10 mouse cellular contexts compared by ENCODE assay signal in the genomic region with DNA sequence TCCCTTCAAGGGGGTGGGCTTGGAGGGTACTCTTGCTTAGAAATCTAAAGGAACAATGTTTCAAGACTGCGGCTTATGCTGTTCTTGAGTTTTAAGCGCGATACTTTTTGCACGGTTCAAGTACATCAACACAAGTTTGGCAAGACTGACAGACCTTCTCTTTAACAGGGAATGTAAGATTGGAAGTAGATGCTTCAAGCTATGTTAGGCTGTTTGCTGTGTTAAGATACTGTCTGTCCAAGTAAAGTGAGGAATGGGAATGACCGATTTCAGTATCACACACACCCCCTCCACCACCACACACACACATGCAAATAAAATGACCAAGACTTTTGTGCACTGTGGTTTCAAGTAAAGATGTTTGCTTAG. TPM values are rescaled to one million over a fixed set of nuclear protein-coding genes. Genes with fewer than 3 reads are reported as not detected.
DNase-seq lines count a peak whose midpoint lies in the region; ATAC-seq and TF ChIP-seq lines count a peak whose summit lies in the region.
"Had no signal": no experiment of that assay in that cellular context is flagged by ENCODE, and none has a peak within 500 bp of the region (broad histone marks: within the 10 kb centered on the region; RNA-seq: fewer than 3 reads in every experiment).

No protein-coding gene starts in this region.

- TF ChIP-seq CTCF in E14TG2a.4 (conservative IDR thresholded peaks at IDR 0.05; ENCODE audit: low read length), result no peak; the same call in 1 of the 2 replicates
- no peak for TF ChIP-seq CTCF in forebrain, postnatal 0 days (IDR thresholded peaks at IDR 0.05; ENCODE audit: low read depth)

- H3K9ac ChIP-seq in forebrain, postnatal 0 days, result peak overlapping the region; percentile 84
- no peak overlapping the region for H3K9ac ChIP-seq in liver, embryonic 15.5 days

- peak overlapping the region; percentile 72 for H3K4me3 ChIP-seq in heart, embryonic 10.5 days
- peak overlapping the region; percentile 82 for H3K4me3 ChIP-seq in E14TG2a.4 (replicated peaks; ENCODE audit: low read length)
- H3K4me3 ChIP-seq in forebrain, postnatal 0 days (ENCODE audit: low read depth, low read length), result peak overlapping the region; percentile 86
- peak overlapping the region; percentile 53 for H3K4me3 ChIP-seq in liver, embryonic 15.5 days (replicated peaks)

- DNase-seq in heart, embryonic 10.5 days (ENCODE audit: low spot score), result no peak
- DNase-seq in heart, adult 9 months (ENCODE audit: low spot score in 2 of 2), result no peak
- DNase-seq in forebrain, postnatal 0 days, result no peak
- no peak for DNase-seq in right cerebral cortex, postnatal 10 days (ENCODE audit: low spot score in 2 of 2)
- DNase-seq in thymus, postnatal 36 days, result no peak

- H3K4me2 ChIP-seq in forebrain, postnatal 0 days (ENCODE audit: low read depth), result peak overlapping the region; percentile 71
- peak overlapping the region; percentile 69 for H3K4me2 ChIP-seq in liver, embryonic 15.5 days

- no peak; the same call in 1 of the 2 replicates for ATAC-seq in forebrain, postnatal 0 days
- ATAC-seq in liver, embryonic 15.5 days (ENCODE audit: insufficient read depth), result no peak
- no peak for ATAC-seq in granulocyte monocyte progenitor cell, adult 5-6 weeks (replicated peaks; ENCODE audit: poor library complexity, severe bottlenecking)

- H3K9me3 ChIP-seq in heart, embryonic 10.5 days, result no peaks in the 10 kb centered on the region
- H3K9me3 ChIP-seq in E14TG2a.4 (ENCODE audit: low read length), result no peaks in the 10 kb centered on the region
- H3K9me3 ChIP-seq in forebrain, postnatal 0 days (ENCODE audit: low read length), result no peaks in the 10 kb centered on the region
- no peaks in the 10 kb centered on the region for H3K9me3 ChIP-seq in liver, embryonic 15.5 days (replicated peaks)

- peak overlapping the region; percentile 94 for H3K27ac ChIP-seq in heart, embryonic 10.5 days
- H3K27ac ChIP-seq in forebrain, postnatal 0 days (ENCODE audit: low read depth, low read length), result peak overlapping the region; percentile 81; the same call in 1 of the 2 replicates
- no peak overlapping the region for H3K27ac ChIP-seq in liver, embryonic 15.5 days (replicated peaks)

- no peaks in the 10 kb centered on the region for H3K27me3 ChIP-seq in heart, embryonic 10.5 days (ENCODE audit: insufficient read depth, poor library complexity, severe bottlenecking)
- H3K27me3 ChIP-seq in E14TG2a.4 (ENCODE audit: insufficient read depth, low read length), result peaks cover 8% of the 10 kb centered on the region; the same call in 1 of the 2 replicates
- H3K27me3 ChIP-seq in forebrain, postnatal 0 days (ENCODE audit: insufficient read depth, low read length), result no peaks in the 10 kb centered on the region
- peaks cover 25% of the 10 kb centered on the region for H3K27me3 ChIP-seq in liver, embryonic 15.5 days

- no peaks in the 10 kb centered on the region for H3K36me3 ChIP-seq in heart, embryonic 10.5 days
- H3K36me3 ChIP-seq in E14TG2a.4 (ENCODE audit: insufficient read depth, low read length), result no peaks in the 10 kb centered on the region
- no peaks in the 10 kb centered on the region for H3K36me3 ChIP-seq in forebrain, postnatal 0 days (ENCODE audit: insufficient read depth)
- no peaks in the 10 kb centered on the region for H3K36me3 ChIP-seq in liver, embryonic 15.5 days (replicated peaks)

- 7% methylated on average over 5 of the region's 5 CpGs for WGBS in heart, embryonic 10.5 days
- WGBS in forebrain, postnatal 0 days, result 7% methylated on average over 5 of the region's 5 CpGs
- whole genome bisulfite sequencing in liver, embryonic 15.5 days (ENCODE audit: insufficient replicate concordance), result 5% methylated on average over 5 of the region's 5 CpGs

- H3K4me1 ChIP-seq in heart, embryonic 10.5 days, result no peaks in the 10 kb centered on the region
- peaks cover 13% of the 10 kb centered on the region for H3K4me1 ChIP-seq in E14TG2a.4 (replicated peaks; ENCODE audit: low read depth, low read length)
- peaks cover 6% of the 10 kb centered on the region; the same call in 1 of the 2 replicates for H3K4me1 ChIP-seq in forebrain, postnatal 0 days (ENCODE audit: insufficient read depth)
- no peaks in the 10 kb centered on the region for H3K4me1 ChIP-seq in liver, embryonic 15.5 days (replicated peaks)

RNA-seq across cellular contexts. Expression of a gene that starts 0.3 kb away (rescaled TPM):
- 4.6 and 5.2 TPM in 2 replicates for polyA plus RNA-seq in heart, embryonic 10.5 days (2016; fragmentation: Nextera tagmentation; extraction: Ambion mirVana)
- 91.4 and 108 TPM in 2 replicates for total RNA-seq in forebrain, postnatal 0 days (2014; rRNA removed)
- 160 and 200 TPM in 2 replicates for polyA plus RNA-seq in forebrain, postnatal 0 days (2015; fragmentation: Nextera tagmentation; extraction: Ambion mirVana)
- polyA plus RNA-seq in liver, embryonic 15.5 days (2015; fragmentation: Nextera tagmentation; extraction: Ambion mirVana), result 0.45 and 0.47 TPM in 2 replicates
- not detected in 2 replicates for total RNA-seq in granulocyte monocyte progenitor cell, adult 5-6 weeks (2014; fragmentation: Nextera tagmentation)
- not detected in 2 replicates for total RNA-seq in granulocyte monocyte progenitor cell, adult 5-6 weeks (2017)
- polyA plus RNA-seq: C2C12; gonadal fat pad, adult 2 months had no signal

RNA-seq across cellular contexts. Expression of a gene that starts 45.5 kb away (rescaled TPM):
- 0.23 and 0.79 TPM in 2 replicates for polyA plus RNA-seq in heart, embryonic 10.5 days (2016; fragmentation: Nextera tagmentation; extraction: Ambion mirVana)
- total RNA-seq in forebrain, postnatal 0 days (2014; rRNA removed), result 4.4 and 6.2 TPM in 2 replicates
- polyA plus RNA-seq in forebrain, postnatal 0 days (2015; fragmentation: Nextera tagmentation; extraction: Ambion mirVana), result 1.8 and 3.3 TPM in 2 replicates
- polyA plus RNA-seq in liver, embryonic 15.5 days (2015; fragmentation: Nextera tagmentation; extraction: Ambion mirVana), result not detected in 2 replicates
- total RNA-seq in granulocyte monocyte progenitor cell, adult 5-6 weeks (2014; fragmentation: Nextera tagmentation), result not detected in 2 replicates
- not detected in 2 replicates for total RNA-seq in granulocyte monocyte progenitor cell, adult 5-6 weeks (2017)
- polyA plus RNA-seq: C2C12 had no signal

Comparison
In these comparisons a context has a peak if more than half of its experiments do, and no peak if none do; other contexts are left out.
1. RNA of a gene that starts 0.3 kb away (polyA plus RNA-seq): 160 to 200 TPM in forebrain, postnatal 0 days; 4.6 to 5.2 TPM in heart, embryonic 10.5 days and 0.45 to 0.47 TPM in liver, embryonic 15.5 days; every median in the first group is over 10 times any median in the second.
2. Peak in every context shown above with its lines, with median percentiles within 50 percentile points of each other: H3K4me3 ChIP-seq.